Mouse (Mus musculus) embryonic fibroblast, embryonic 13.5 days (primary cell): Measurements from ENCODE around the gene Eno4.

Source experiments
- CTCF ChIP-seq: IDR thresholded peaks from 2 replicates; pipeline ENCODE4 v1.5.1; 2011; ENCODE audit warnings: mild to moderate bottlenecking, control low read depth, low read length, moderate library complexity, borderline replicate concordance; ENCODE audit not compliant: insufficient read depth
- POLR2A ChIP-seq: IDR thresholded peaks from 2 replicates; pipeline ENCODE4 v1.6.1; 2011; ENCODE audit warnings: low read depth, mild to moderate bottlenecking, control low read depth, low read length, moderate library complexity

DNA sequence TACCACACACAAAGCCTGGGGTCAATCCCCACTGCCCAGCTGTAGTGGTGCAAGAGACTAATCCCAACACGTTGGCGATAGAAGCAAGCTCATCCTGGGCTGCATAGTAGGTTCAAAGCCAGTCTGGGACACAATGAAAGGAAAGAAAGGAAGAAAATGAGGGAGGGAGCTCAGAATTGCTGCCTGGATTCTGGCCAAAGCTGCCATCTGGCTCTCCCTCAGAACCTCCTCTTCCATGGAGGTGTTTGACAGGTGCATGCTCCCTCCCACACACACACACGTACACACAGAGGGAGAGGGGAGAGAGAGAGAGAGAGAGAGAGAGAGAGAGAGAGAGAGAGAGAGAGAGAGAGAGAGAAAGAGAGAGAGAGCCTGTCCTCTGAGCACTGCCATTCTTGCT is 47.0 kb upstream of the Eno4 start:
- TF ChIP-seq POLR2A: no peak
- no peak for TF ChIP-seq CTCF
